Mouse (Mus musculus) lung, adult 2 months (tissue): ENCODE data around the gene Ckmt2.

Experiments
- CTCF ChIP-seq: fragments of 200-500 bp; IDR thresholded peaks from 2 replicates; pipeline ENCODE4 v1.5.1; 2011; ENCODE audit warnings: mild to moderate bottlenecking, low read length, control low read depth; ENCODE audit not compliant: insufficient read depth
- POLR2A ChIP-seq: fragments of 200-500 bp; IDR thresholded peaks from 2 replicates; pipeline ENCODE4 v1.6.1; 2011; ENCODE audit warnings: low read depth, mild to moderate bottlenecking, control low read depth, low read length, borderline replicate concordance; ENCODE audit errors: extremely low read depth

- no peak for TF ChIP-seq POLR2A
- no peak for TF ChIP-seq CTCF
These were observed 34.5 kb upstream of the Ckmt2 start for GRCm38 (mm10) chr13:91911211-91911610.
